Mouse (Mus musculus): ENCODE data around the gene Igsf9b.
A peak's percentile ranks its signal among the peaks of the same experiment; 100 is the strongest.

Igsf9b gene

GRCm38 (mm10) chr9:27294380-27294779 is 4.6 kb upstream of the Igsf9b start:
- no peak for DNase-seq

GRCm38 (mm10) chr9:27299286-27300187 is 533 bp downstream of the Igsf9b start:
- peak; percentile 68 for DNase-seq

- peak; percentile 72 for DNase-seq
Observed at GRCm38 (mm10) chr9:27300188-27300691, 1.2 kb downstream of the Igsf9b start.

GRCm38 (mm10) chr9:27300698-27301097 is 1.7 kb downstream of the Igsf9b start:
- no peak for DNase-seq

GRCm38 (mm10) chr9:27301486-27301885 is 2.5 kb downstream of the Igsf9b start:
- peak; percentile 59 for DNase-seq

GRCm38 (mm10) chr9:27302291-27302690 is 3.3 kb downstream of the Igsf9b start:
- peak; percentile 62 for DNase-seq

GRCm38 (mm10) chr9:27303571-27304484 is 4.8 kb downstream of the Igsf9b start:
- peak; percentile 63 for DNase-seq

GRCm38 (mm10) chr9:27304485-27305102 is 5.6 kb downstream of the Igsf9b start:
- peak; percentile 70 for DNase-seq

GRCm38 (mm10) chr9:27305502-27305901 is 6.5 kb downstream of the Igsf9b start:
- DNase-seq, result peak; percentile 85

- peak; percentile 68 for DNase-seq
Observed at GRCm38 (mm10) chr9:27306642-27307041, 7.6 kb downstream of the Igsf9b start.

- DNase-seq, result peak; percentile 83
Observed at GRCm38 (mm10) chr9:27307265-27307664, 8.3 kb downstream of the Igsf9b start.

GRCm38 (mm10) chr9:27308045-27308444 is 9.0 kb downstream of the Igsf9b start:
- peak; percentile 51 for DNase-seq

GRCm38 (mm10) chr9:27308561-27308960 is 9.6 kb downstream of the Igsf9b start:
- DNase-seq, result peak; percentile 66

GRCm38 (mm10) chr9:27310005-27310404 is 11.0 kb downstream of the Igsf9b start:
- peak; percentile 52 for DNase-seq

GRCm38 (mm10) chr9:27313427-27313826 is 14.4 kb downstream of the Igsf9b start:
- DNase-seq, result no peak

GRCm38 (mm10) chr9:27321267-27321666 is 22.3 kb downstream of the Igsf9b start:
- DNase-seq, result no peak

GRCm38 (mm10) chr9:27322277-27322676 is 23.3 kb downstream of the Igsf9b start:
- peak; percentile 73 for DNase-seq

GRCm38 (mm10) chr9:27323412-27323811 is 24.4 kb downstream of the Igsf9b start:
- no peak for DNase-seq

GRCm38 (mm10) chr9:27325920-27326319 is 26.9 kb downstream of the Igsf9b start:
- DNase-seq, result peak; percentile 79

- no peak for DNase-seq
Observed at GRCm38 (mm10) chr9:27327558-27327957, 28.6 kb downstream of the Igsf9b start.

GRCm38 (mm10) chr9:27330374-27330773 is 31.4 kb downstream of the Igsf9b start:
- DNase-seq, result no peak

- DNase-seq, result peak; percentile 81
Observed at GRCm38 (mm10) chr9:27331538-27331937, 32.5 kb downstream of the Igsf9b start.

GRCm38 (mm10) chr9:27334895-27335294 is 35.9 kb downstream of the Igsf9b start:
- no peak for DNase-seq
